Mouse (Mus musculus) limb, embryonic 11.5 days (tissue): Measurements from ENCODE around the gene Selenom. TPM values are rescaled to one million over a fixed set of nuclear protein-coding genes. Genes with fewer than 3 reads are reported as not detected.

ENCODE experiments used
- ATAC-seq: fragments of 200-750 bp; cut with Nextera tagmentation; 2 replicates; pipeline ENCODE4 v1.8.0; 2017; ENCODE audit warnings: low read depth; ENCODE audit not compliant: insufficient number of reproducible peaks, low FRiP score, low TSS enrichment
- DNase-seq: peaks from one replicate; pipeline ENCODE4 v3.0.0-alpha.2; 2015; ENCODE audit warnings: low spot score
- H3K27ac ChIP-seq: fragments of 300-500 bp; sonication (generic); replicated peaks from 2 replicates; pipeline ENCODE4 v1.5.1; 2014; ENCODE audit warnings: low read depth, mild to moderate bottlenecking, low read length
- H3K27me3 ChIP-seq: fragments of 300-500 bp; sonication (generic); 2 replicates; pipeline ENCODE4 v1.6.1; 2014; ENCODE audit warnings: mild to moderate bottlenecking, low read length, mixed read lengths; ENCODE audit not compliant: control insufficient read depth, insufficient read depth
- H3K36me3 ChIP-seq: fragments of 300-500 bp; sonication (generic); 2 replicates; pipeline ENCODE4 v1.6.1; 2014; ENCODE audit warnings: mild to moderate bottlenecking, low read length, moderate library complexity, mixed read lengths; ENCODE audit not compliant: control insufficient read depth, insufficient read depth
- H3K4me1 ChIP-seq: fragments of 300-500 bp; sonication (generic); 2 replicates; pipeline ENCODE4 v1.6.1; 2014; ENCODE audit warnings: low read length, mixed read lengths; ENCODE audit not compliant: control insufficient read depth, insufficient read depth
- H3K4me2 ChIP-seq: fragments of 300-500 bp; sonication (generic); 2 replicates; pipeline ENCODE4 v1.6.1; 2014; ENCODE audit warnings: low read depth, mild to moderate bottlenecking, moderate library complexity; ENCODE audit not compliant: severe bottlenecking
- H3K4me3 ChIP-seq: fragments of 300-500 bp; sonication (generic); 2 replicates; pipeline ENCODE4 v1.5.1; 2014; ENCODE audit warnings: low read depth, low read length
- H3K9ac ChIP-seq: fragments of 300-500 bp; sonication (generic); 2 replicates; pipeline ENCODE4 v1.6.1; 2014; ENCODE audit warnings: mild to moderate bottlenecking, low read length
- H3K9me3 ChIP-seq: fragments of 300-500 bp; sonication (generic); 2 replicates; pipeline ENCODE4 v1.6.1; 2016; ENCODE audit warnings: low read length; ENCODE audit not compliant: control insufficient read depth
- WGBS: fragments of 180-500 bp; shearing (Covaris S2); extraction: QIAGEN DNeasy Blood & Tissue Kit; methylation state at CpG from one replicate; pipeline ENCODE4 v1.1.7; 2014; 5-methylcytosine and 5-hydroxymethylcytosine counted together
- polyA plus RNA-seq: library from polyadenylated mRNA; unstranded; fragments of >200 nt; fragmentation: Nextera tagmentation; extraction: Ambion mirVana; gene quantifications from 2 replicates; pipeline ENCODE4 v1.2.1, GENCODE M21; 2014

Selenom gene
- polyA plus RNA-seq, 1 experiment from 2014 or later = 54.6 TPM

DNA sequence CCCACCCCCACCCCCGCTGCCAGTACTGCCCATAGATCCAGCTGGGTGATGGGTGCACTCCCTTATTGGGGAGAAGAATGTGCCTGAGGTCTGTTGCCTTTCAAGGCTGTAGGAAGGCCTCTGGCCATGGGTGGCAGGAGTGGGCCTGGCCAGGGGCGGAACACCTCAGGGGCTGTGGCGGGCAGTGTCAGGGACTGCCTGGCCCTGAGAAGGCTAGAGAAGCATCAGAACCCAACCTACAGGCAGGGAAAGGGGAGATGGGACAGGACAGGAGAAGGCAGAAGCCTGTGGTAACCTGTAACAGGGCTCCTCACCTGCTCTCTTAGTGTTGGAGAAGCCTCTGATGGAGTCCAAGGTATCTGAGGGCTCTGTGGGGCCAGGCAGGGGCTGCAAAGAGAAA lies 16.2 kb downstream of the Selenom start:
- peaks cover 2% of the 10 kb centered on the region; the same call in 1 of the 2 replicates for H3K4me1 ChIP-seq
- H3K9ac ChIP-seq = no peak overlapping the region
- no peaks in the 10 kb centered on the region for H3K9me3 ChIP-seq
- H3K27me3 ChIP-seq = no peaks in the 10 kb centered on the region
- H3K27ac ChIP-seq = no peak overlapping the region
- ATAC-seq (no peak), DNase-seq (no peak)
- no peak overlapping the region for H3K4me3 ChIP-seq
- 94% methylated on average over 3 of the region's 3 CpGs for WGBS
- peaks cover 24% of the 10 kb centered on the region for H3K36me3 ChIP-seq
- H3K4me2 ChIP-seq = no peak overlapping the region

DNA sequence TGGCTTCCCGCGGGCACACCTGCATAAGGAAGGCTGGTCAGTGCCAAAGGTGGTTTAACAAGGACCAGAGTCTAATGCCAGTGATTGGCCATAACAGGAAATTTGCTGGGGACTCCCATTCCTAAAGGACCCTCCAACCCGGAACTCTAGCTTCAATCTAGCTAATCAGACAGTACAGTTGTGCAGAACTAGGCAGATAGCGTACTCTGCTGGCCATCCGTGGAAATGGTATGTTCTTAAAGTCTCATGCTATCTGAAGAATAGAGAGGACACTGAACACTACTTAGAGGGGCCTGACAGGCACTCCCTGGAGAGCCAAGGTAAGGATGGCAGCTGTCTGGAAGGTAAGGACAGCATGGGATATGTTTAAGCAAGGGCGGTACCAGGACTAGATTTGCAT lies 17.1 kb downstream of the Selenom start:
- no peaks in the 10 kb centered on the region for H3K27me3 ChIP-seq
- H3K4me1 ChIP-seq = peaks cover 7% of the 10 kb centered on the region; the same call in 1 of the 2 replicates
- ATAC-seq = no peak
- H3K36me3 ChIP-seq = peaks cover 23% of the 10 kb centered on the region
- no peak overlapping the region for H3K4me3 ChIP-seq
- no peak overlapping the region for H3K4me2 ChIP-seq
- DNase-seq = no peak
- no peak overlapping the region for H3K27ac ChIP-seq
- WGBS = 82% methylated on average over 6 of the region's 6 CpGs
- H3K9me3 ChIP-seq = no peaks in the 10 kb centered on the region
- H3K9ac ChIP-seq = no peak overlapping the region

DNA sequence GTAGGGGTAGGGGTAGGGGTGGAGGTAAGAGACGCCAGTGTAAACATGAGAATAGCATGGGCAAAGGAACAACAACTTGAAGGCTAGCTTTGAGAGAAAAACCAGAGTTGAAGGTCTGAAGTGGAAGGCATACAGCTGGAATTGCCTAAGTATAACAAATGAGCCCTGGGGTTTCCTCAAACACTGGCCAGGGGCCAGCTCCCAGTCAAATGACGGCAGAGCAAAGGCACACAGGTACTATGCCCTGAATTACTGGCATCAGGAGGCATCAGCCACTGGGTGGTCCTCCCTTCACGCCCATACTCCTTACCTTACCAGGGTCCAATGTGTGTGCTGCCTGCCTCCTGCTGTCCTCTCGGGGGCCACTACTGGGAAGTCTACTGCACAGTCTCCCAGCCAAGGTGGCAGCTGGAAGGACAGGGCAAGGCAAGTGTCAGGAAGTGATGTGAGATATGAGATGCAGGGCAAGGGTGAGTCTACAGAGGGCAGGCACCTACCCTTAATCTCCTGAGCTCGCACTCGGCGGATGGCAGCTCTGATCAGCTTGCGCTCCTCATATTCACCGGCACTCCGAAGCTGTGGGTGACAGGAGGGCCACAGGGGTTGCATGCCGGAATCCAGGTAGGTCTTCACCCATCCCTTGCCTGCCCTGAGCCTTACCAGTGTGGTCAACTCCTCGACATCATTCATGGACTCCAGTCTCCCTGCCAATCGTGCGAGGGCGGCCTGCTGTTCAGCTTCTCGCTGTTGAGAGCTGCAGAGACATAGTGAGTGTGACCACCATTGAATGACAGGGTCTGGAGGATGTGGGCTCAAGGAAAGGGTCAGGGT lies 17.8 kb downstream of the Selenom start:
- Histone ChIP-seq H3K4me1 (peaks cover 7% of the 10 kb centered on the region; the same call in 1 of the 2 replicates), H3K27ac (no peak overlapping the region), H3K36me3 (peaks cover 23% of the 10 kb centered on the region), H3K4me3 (no peak overlapping the region), H3K9ac (no peak overlapping the region), H3K9me3 (no peaks in the 10 kb centered on the region), H3K4me2 (no peak overlapping the region), H3K27me3 (no peaks in the 10 kb centered on the region)
- ATAC-seq (no peak), DNase-seq (no peak)
- WGBS = 90% methylated on average over 16 of the region's 16 CpGs

DNA sequence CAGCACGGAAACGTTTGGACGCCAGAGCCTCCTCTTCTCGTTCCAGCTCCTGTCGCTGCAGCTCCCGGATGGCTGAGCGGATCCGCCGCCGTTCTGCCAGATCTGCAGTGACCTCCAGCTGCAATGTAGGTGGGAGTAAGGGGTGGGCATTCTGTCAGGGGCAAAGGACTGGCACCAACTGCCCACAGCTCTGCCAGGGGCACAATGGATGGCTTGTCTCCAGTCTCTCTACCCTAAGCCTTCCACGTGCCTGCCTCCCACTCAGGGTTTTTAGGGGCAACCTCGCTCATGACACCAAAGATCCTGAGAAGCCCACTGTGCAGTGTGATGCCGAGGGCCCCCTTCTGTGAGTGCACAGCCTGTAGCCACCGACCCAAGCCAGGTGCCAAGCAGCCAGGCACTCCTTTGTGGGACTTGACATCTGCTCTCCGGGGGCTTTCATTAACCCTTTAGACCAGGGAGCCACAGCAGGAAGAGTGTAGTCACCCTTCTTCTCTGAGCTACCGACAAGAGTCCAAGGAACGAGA lies 19.0 kb downstream of the Selenom start:
- Histone ChIP-seq H3K4me3 (no peak overlapping the region), H3K4me1 (peaks cover 15% of the 10 kb centered on the region), H3K36me3 (peaks cover 23% of the 10 kb centered on the region), H3K27ac (no peak overlapping the region), H3K9me3 (no peaks in the 10 kb centered on the region), H3K4me2 (no peak overlapping the region), H3K9ac (no peak overlapping the region), H3K27me3 (no peaks in the 10 kb centered on the region)
- no peak for ATAC-seq
- no peak for DNase-seq
- WGBS = 92% methylated on average over 17 of the region's 17 CpGs

DNA sequence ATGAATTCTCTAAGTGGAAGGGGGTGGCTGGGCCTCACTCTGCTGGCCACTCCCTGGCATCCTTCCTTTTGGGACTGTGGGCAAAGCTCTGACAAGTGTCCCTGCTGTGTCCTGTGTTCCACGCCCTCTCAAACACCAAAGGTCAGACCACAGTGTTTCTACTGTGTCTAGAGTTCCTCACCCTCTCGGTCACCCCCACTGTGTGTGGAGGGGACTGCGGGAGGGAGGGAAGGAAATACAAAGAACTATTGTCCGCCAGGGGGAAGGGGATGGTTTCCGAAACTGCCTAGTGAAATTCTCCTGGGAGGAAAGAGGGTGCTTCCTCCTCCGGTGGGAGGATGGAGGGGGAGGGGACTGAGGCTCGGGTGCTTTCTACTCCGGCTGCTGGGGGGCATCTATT lies 20.5 kb downstream of the Selenom start:
- H3K4me2 ChIP-seq = peak overlapping the region; percentile 34; the same call in 1 of the 2 replicates
- H3K27ac ChIP-seq = no peak overlapping the region; the same call in 1 of the 2 replicates
- H3K36me3 ChIP-seq = peaks cover 12% of the 10 kb centered on the region
- no peaks in the 10 kb centered on the region for H3K27me3 ChIP-seq
- H3K4me3 ChIP-seq = no peak overlapping the region
- H3K9me3 ChIP-seq = no peaks in the 10 kb centered on the region
- 28% methylated on average over 8 of the region's 8 CpGs for WGBS
- DNase-seq (no peak), ATAC-seq (no peak)
- H3K4me1 ChIP-seq = peaks cover 17% of the 10 kb centered on the region
- H3K9ac ChIP-seq = peak overlapping the region; percentile 72

DNA sequence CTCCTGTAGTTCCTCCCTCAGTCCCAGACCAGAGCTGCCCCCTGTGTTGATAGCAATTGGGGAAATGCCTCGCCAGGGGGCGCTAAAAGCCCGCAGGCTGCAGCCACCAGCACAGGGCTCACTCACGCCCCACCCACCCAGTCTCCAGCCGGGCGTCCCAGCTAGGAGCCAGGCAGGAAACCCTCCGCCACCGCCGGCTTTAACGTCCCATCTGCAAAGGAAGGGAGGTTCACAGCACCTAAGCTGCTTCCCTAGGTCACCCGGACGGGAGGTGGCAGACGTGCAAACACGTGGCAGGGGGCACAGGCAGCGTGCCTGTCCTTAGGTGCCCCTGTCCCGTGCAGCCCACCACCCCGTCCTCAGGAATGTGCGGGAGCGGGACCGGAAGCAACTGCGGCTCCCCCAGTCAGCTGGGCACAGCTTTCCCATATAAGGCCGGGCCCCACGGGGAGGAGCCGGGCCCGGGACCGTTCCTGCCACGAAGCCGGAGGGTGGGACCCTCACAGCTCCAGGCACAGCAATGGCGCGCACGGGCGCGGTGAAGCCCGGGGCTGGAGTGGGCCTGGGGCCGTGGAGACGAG lies 21.0 kb downstream of the Selenom start:
- peak overlapping the region; percentile 72 for H3K9ac ChIP-seq
- DNase-seq (peak; percentile 99), ATAC-seq (peak; percentile 81)
- peak overlapping the region; percentile 87 for H3K27ac ChIP-seq
- peaks cover 17% of the 10 kb centered on the region for H3K4me1 ChIP-seq
- peaks cover 12% of the 10 kb centered on the region for H3K36me3 ChIP-seq
- WGBS = under 1% methylated on average over 36 of the region's 36 CpGs
- peak overlapping the region; percentile 45 for H3K4me3 ChIP-seq
- no peaks in the 10 kb centered on the region for H3K9me3 ChIP-seq
- H3K27me3 ChIP-seq = no peaks in the 10 kb centered on the region
- peak overlapping the region; percentile 85 for H3K4me2 ChIP-seq

DNA sequence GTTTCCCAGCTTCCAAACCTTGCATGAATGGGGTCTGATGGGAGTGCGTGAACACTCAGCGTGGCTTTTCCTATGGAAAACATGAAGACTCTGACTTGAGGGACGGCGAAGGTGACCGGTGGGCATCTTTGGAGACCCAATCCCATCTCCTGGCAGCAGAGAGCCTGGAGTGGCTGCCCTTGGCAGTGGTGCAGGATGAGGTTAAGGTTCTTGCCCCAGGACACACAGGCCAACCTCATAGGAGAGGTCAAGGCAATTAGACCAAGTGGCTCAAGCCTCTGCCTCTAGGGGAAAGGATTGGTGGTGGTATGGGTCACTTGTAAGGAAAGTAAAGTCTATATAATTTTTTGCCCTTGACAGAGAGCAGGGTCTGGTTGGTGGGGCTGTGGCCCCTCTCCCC lies 21.6 kb downstream of the Selenom start:
- H3K27me3 ChIP-seq = no peaks in the 10 kb centered on the region
- peak overlapping the region; percentile 87 for H3K27ac ChIP-seq
- H3K4me2 ChIP-seq = peak overlapping the region; percentile 85
- H3K36me3 ChIP-seq = peaks cover 9% of the 10 kb centered on the region
- H3K9ac ChIP-seq = peak overlapping the region; percentile 72
- ATAC-seq (no peak), DNase-seq (no peak)
- no peaks in the 10 kb centered on the region for H3K9me3 ChIP-seq
- H3K4me1 ChIP-seq = peaks cover 17% of the 10 kb centered on the region
- peak overlapping the region; percentile 45 for H3K4me3 ChIP-seq
- WGBS = 49% methylated on average over 5 of the region's 5 CpGs

DNA sequence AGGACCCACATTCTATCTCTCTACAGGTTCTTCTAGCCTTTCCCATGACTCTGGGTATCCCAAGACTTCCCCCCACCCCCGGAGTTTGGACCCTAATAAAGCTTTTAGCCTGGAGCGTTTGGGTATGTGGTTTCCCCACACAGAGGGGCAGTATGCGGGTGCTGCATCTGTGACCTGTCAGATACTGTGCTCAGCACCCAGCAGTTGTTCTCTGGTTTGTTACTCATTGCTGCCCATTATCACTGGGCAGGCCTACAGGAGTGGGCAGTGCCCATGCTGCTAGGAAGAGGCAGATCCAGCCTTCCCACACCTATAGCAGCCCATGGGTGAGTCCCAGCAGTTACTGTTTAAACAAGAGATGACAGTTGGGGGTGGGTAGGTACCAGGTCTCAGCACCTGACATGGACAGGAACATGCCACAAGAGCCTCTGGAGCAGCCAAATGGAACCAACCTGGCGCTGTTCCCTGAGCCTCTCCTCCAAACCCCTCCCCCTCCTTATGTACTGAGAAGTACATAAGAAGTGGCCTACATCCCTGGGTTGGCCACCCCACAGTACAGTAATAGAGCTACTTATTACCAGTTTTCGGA lies 22.4 kb downstream of the Selenom start:
- Histone ChIP-seq H3K4me2 (no peak overlapping the region), H3K36me3 (peaks cover 6% of the 10 kb centered on the region), H3K27me3 (no peaks in the 10 kb centered on the region), H3K9ac (no peak overlapping the region), H3K9me3 (no peaks in the 10 kb centered on the region), H3K27ac (no peak overlapping the region), H3K4me3 (no peak overlapping the region), H3K4me1 (peaks cover 17% of the 10 kb centered on the region)
- ATAC-seq = no peak
- no peak for DNase-seq
- 91% methylated on average over 5 of the region's 5 CpGs for whole genome bisulfite sequencing
